Mouse (Mus musculus) natural killer cell, adult 2 months (primary cell): ENCODE measurements around the gene Pou3f3.

Experiments used
- DNase-seq, 2 experiments: peaks; one replicate each; pipeline ENCODE4 v3.0.0; 2022; ENCODE audit warnings: low spot score in 2 of 2

Pou3f3 gene

DNA sequence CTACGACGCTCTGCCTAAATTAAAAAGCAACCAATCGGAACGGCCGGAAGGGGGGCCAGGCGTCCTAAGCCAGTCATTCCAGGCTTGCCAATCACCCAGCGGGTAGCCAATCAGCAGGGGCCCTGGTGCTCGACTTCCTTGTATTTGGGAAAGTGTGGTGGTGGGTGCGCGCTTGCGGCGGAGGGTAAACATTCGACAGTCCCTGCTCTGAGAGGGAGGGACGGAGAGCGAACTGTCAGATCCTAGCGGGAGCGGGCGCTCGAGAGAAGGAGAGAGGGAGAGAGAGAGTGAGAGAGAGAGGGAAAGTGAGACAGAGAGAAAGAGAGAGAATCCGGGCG is at the start of gene Pou3f3:
Gene Pou3f3, plus strand, starts transcription at position 191 of the 338 bp plus-strand sequence.
- DNase-seq, result no peak

GRCm38 (mm10) chr1:42648366-42648935 is 47.1 kb upstream of the Pou3f3 start:
- DNase-seq, result no peak

DNA sequence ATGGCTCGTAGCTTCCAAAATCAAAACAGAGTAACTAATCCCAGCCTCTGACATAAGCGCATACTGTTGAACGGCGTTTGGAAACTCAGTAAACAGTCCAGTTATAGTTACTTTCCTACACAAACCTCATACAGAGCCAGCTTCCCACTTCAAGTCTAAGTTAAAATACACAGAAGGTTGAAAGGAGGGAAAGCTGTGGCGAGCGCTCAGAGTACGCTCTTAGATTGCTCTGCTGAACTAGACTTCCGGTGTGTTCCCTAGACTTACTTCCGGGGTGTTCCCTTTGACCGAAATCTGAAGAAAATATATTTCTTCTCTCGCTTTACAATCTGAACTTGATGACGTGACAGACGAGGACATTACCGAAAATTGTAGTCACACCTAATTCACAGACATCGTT is 44.1 kb upstream of the Pou3f3 start:
- DNase-seq, result no peak

- DNase-seq, result no peak
These were observed 28.0 kb upstream of the Pou3f3 start for GRCm38 (mm10) chr1:42667546-42667945.

GRCm38 (mm10) chr1:42680673-42681072 is 14.9 kb upstream of the Pou3f3 start:
- DNase-seq, result no peak

DNA sequence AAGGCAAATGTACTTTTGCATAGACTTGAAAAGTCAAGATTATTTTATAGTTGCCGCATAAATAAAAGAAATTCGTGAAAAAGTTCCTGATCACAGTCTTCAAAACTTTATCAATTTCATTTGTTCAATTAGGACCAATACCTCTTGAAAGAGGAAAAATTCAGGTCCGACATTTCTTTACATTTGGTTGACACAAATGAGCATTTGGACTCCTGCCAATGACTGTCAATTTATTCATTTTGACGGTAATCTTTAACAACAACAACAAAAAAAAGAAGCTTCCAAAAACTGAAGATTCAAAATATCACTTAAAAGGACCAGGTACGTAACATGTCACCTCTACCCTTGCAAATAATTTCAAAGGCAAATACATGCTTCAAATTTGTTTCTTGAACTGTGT is 13.8 kb upstream of the Pou3f3 start:
- DNase-seq, result no peak

DNA sequence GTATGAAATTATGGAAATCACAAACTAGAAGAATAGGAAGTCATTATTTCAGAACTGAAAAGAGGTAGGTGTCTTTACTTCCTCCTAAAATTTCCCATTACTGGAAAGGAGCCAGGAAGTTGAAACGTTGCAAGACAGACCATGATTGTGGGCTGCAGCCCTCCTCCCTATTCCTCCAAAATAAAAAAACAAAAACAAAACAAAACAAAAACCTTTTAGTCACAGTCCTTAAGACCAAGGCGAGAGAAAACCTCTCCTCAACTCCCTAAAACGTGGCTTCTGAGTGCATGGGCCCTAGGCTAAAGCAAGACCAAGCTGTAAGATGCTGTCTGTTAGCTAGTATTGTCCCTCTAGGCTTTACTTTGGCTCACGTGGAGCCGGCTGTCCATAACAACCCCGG is 11.7 kb upstream of the Pou3f3 start:
- no peak for DNase-seq

GRCm38 (mm10) chr1:42684345-42684744 is 11.2 kb upstream of the Pou3f3 start:
- no peak for DNase-seq

- no peak for DNase-seq
These were observed 10.8 kb upstream of the Pou3f3 start for GRCm38 (mm10) chr1:42684783-42685182.

- no peak for DNase-seq
These were observed 10.1 kb upstream of the Pou3f3 start for GRCm38 (mm10) chr1:42685321-42685960.

DNA sequence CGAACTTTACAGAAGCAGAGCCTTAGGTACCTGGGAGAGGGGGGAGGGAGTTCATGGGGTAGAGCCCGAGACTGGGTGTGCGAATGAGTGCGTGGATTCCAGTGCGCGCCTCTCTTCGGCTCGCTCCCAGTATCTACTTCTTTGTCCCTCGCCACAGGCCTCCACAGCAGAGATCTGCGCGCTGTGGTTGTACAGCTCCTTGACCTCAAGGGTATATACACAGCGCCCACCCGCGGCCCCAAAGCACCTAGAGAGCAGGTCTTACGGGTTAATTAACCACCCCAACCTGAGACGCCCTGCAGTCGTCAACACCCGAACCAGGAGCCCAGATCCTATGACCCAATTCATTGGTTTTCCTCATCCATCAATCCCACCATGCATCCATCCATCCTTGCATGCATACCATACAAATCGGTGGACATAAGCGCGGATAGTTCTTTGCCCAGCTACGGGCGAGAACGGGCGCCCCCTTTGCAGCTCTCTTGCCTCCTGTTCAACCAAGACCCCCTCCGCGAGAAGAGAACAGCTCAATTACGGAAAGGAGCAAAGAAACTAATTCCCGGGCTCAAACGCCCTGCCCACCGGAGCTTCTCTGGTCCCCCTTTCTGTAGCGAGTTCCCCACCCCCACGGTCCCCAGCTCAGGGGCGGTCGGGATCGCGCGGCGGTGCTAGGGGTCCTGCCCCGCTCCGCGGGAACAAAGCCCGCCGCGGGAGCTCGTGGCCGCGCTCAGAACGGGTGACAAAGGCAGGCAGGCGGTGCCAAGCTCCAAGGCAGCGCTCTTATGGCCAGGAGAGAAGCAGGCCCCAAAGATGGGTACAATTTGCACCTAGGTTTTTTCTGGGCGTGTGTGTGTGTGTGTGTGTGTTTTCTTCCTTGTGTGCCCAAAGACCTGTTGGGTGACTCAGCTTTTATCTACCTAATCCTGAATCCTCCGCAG is 9.1 kb upstream of the Pou3f3 start:
- DNase-seq, result no peak

DNA sequence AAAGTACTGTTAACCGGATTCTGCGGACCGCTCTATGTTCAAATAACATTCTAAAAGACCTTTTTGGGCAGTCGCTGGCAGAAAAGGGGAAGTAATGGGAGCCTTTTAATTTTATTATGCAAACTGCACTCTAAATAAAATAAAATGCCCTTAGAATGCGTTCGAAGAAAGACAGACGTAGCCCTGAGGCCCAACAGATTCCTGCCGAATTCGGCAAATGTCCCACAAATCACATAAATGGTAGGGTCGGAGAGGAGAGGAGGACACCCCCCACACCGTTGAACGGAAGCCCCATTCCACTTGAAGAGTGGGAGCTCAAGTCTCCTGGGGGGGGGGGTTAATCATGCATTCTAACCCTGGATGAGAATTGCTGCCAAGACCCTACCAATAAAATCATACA is 8.3 kb upstream of the Pou3f3 start:
- no peak for DNase-seq

DNA sequence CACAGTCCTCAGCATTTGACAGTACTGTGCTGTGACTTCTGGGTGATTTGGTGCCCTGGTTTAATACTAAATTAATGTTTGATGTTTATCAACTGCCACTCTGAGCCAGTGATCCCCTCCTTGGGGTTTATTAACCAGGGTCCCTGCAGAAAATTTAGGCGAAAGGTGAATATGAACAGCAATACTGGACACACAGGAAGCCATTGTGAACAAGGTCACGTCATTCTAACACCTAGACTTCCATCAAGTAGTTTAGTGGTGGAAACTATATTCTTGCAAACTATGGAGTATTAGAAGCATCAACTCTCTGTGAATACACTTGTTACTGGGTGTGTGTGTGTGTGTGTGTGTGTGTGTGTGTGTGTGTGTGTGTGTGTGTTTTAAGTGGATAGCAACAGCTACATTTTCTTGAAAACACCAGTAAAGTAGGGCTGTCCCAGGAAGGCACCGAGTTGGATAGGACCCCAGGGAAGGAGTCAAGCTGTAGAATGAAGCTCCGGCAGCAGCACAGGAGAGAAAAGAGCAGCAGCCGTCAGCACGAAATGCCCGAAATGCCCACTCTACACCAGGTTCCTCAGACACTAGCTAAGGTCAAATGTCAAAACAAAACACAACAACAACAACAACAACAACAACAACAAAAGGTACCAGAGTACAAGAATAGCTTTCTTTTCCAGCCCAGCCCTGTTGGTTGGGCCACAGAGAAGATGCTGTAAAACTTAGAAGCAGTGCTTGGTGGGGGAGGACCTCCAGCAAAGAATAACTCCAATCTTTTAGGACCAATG is 7.6 kb upstream of the Pou3f3 start:
- no peak for DNase-seq

- DNase-seq, result no peak
These were observed 6.9 kb upstream of the Pou3f3 start for GRCm38 (mm10) chr1:42688541-42689125.

DNA sequence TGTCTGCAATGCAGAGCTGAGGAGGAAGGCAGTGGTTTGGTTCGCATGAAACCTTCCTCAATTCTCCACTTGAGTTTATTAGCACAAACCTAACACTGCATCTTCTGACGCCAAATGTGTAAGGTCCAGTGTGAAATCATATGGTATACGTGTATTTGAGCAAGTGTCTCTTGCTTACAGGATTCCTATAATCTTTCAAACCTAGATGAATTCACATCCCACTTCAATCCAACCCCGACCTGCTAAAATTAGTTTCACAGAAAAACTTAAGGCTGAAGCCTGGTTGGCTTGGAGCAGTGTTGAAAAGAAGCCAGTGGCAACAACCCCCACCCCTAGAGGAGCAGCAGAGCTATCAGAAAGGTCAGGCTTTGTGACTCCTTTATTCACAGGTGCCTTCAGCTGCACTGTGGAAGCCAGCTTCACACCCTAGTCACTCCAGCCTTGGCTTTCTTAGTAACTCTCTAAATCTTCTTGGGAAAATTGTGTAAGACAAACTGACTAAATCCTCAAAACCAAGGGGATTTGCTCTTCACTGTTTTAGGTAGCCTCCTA is 5.5 kb upstream of the Pou3f3 start:
- no peak for DNase-seq

DNA sequence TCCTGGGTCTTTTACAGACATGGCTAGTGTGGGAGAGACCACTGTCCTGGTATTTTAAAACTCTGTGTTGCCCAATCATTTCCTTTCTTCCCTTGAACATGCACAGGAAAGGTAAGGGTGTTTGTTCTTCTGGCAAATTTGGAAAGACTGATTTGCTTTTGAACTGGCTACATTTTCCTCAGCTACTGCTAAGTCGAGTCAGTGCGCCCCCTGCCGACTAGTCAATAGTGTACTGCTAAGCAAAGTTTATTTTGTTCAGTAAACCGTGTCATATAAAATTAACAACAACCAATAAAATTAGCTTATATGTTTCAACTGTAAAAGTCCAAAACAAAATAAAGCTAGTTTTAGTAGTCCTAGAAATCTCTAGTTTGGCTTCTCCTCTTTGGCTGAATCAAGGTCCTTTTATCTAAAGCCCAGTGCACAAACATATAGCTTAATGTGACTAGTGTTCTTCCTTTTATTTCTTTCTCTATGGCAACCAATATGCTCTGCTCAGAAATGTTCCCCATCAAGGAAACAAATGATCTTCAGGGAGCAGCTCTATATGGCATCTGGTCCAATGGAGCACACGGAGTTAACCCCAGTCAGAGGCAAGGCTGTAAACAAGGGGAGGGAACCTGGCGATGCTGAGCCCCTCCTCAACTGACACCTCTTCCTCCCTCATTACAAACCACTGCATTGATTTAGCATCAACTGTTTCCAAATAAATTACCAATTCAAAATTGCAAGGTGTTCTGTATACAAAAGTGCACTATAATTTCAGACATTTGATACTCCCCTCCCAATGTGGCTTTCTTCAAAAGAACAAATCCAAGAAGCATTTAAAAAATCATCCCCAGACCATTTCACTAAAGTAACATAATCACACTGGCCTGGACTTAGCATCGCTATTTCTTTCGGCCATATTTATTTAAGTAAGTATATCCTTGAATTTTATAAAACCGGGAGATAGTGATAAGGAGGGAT is 4.1 kb upstream of the Pou3f3 start:
- DNase-seq, result no peak

- DNase-seq, result no peak
These were observed 3.3 kb upstream of the Pou3f3 start for GRCm38 (mm10) chr1:42692221-42692620.

DNA sequence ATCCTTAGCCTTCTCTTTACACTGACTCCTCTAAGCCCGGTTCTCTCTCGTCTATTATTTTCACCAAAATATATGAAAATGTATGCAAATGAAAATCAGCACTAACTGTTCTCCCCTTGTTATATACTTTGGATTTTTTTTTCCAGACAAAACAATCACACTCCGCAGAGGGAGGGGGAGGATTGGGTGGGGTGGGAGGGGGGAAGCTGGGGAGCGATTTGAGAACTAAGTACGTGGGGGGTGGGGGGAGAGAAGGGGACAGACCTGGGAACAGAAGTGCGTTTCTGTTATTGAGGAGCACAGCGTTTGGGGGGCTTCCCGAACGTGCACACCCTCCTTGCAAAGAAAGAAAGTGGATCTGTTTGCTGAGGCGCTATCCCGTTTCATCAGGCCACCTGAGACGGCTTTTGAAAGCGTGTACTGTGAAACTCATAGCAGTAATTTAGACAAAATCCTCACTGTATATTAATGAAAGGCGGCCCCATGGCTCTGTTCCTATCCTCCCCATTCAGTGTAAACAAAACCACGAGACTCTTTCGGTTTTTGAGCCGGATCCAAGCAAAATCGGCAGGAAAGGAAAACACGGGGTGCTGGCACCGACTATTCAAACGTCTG is 2.4 kb upstream of the Pou3f3 start:
- no peak for DNase-seq

GRCm38 (mm10) chr1:42693852-42694251 is 1.7 kb upstream of the Pou3f3 start:
- DNase-seq, result no peak

DNA sequence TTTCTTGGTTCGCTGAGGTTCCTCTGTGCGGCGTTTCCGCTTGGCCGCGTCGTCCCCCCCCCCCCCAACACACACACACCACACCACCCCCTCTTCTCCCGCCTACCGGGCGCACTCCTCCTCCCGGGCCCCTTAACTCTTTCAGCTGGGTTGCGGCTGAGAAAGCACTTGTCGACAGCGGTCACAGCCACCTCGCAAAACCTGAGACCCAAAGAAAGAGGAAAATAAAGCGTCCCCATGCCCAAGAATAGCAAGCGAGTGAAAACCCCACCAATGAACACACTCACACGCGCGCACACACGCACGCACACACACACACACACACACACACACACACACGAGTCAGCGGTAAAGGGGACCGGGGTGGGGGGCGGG is 1.3 kb upstream of the Pou3f3 start:
- no peak for DNase-seq
